Mouse (Mus musculus): ENCODE results near the gene Lce3d.

Gene Lce3d

GRCm38 (mm10) chr3:92957090-92957489 lies at the start of gene Lce3d:
Gene Lce3d (plus strand): TSS chr3:92957390.
- DNase-seq (ENCODE audit: low spot score) = no peak

- no peak for DNase-seq (ENCODE audit: low spot score)
Observed at GRCm38 (mm10) chr3:92907571-92907970, 49.6 kb upstream of the Lce3d start.

DNA sequence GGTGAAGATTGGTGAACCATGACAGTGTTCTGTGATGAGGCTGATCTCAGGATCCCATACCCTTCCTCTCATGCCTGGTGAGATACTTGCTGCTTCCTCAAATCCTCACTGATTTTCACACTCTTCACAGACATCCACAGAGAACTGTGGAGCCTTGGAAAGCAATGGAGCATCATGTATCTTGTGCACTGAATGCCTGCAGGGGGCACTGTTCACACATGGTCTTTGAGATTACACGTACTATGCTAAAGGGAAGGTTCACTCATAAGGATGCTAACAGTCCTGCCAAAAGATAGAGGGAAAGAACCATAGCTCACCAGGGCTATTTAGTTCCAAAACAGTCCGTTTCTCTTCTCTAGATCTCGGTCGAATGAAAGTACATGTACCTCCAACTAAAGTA lies 36.8 kb upstream of the Lce3d start:
- DNase-seq (ENCODE audit: low spot score) = no peak

GRCm38 (mm10) chr3:92926130-92926529 lies 31.1 kb upstream of the Lce3d start, which contains the start of gene Lce3a:
Gene Lce3a (minus strand): TSS chr3:92926230.
- DNase-seq (ENCODE audit: low spot score) = no peak

- DNase-seq (ENCODE audit: low spot score) = no peak
Observed at GRCm38 (mm10) chr3:92932679-92933078, 24.5 kb upstream of the Lce3d start, which contains the start of gene Lce3b. Gene Lce3b (plus strand): TSS chr3:92932979.

DNA sequence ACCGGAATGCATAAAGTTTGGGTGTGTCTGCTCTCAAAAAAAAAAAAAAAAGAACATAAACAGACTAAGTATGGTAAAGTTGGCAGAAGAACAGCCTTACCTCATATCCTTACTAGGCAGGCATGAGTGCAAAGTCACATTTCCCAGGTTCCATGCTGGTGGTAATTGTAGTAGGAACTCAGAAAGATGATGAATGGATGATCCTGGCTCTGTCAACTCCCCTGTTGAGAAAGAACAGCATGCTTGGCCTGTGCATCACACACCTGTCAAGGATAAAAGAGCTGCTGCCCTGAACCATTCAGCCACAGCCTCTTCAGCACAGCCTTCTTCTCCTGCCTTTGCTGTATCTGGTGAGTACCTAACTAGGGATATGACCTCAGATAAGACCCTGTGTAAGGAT lies 13.0 kb upstream of the Lce3d start, which contains the start of gene Lce3c:
TSS of gene Lce3c (plus strand) at position 301 of the 400 bp plus-strand sequence.
- no peak for DNase-seq (ENCODE audit: low spot score)

- DNase-seq (ENCODE audit: low spot score) = no peak
Observed at GRCm38 (mm10) chr3:92966761-92967160, 9.6 kb downstream of the Lce3d start, which contains the start of gene Lce3e. Gene Lce3e (plus strand): TSS chr3:92967061.

DNA sequence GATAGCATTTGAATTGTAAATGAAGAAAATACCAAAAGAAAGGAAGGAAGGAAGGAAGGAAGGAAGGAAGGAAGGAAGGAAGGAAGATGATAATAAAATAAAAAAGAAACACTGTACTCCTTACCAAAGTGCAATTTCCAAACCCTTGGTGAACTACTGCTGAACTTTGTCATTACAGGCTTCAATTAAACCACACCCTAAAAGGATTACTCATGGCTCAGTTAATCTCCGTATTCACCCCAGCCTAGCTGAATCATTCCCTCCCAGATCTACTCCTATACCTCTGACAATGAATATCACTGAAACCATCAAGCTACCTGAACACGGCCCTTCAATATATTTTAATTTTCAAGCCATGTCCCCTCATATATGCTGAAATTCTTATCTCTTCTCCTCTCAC lies 21.3 kb downstream of the Lce3d start:
- DNase-seq (ENCODE audit: low spot score) = no peak

DNA sequence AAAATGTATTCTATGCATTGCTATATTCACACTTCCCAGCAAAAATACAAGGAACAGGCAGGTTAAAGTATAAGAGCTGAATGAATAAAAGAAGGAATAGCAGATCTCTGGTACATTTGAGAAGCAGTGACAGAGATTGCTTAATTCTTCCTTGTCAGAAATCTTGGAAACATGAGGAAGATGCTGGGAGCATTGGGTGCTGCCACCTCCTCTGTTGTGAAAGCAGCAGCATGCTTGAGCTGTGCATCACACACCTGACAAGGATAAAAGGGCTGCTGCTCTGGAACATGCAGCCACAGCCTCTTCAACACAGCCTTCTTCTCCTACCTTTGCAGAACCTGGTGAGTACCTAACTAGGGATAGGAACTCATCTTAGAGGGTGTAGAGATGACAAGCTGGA lies 34.7 kb downstream of the Lce3d start, which contains the start of gene Lce3f:
TSS of gene Lce3f (plus strand) at position 301 of the 400 bp plus-strand sequence.
- no peak for DNase-seq (ENCODE audit: low spot score)

- DNase-seq (ENCODE audit: low spot score) = no peak
Observed at GRCm38 (mm10) chr3:92998691-92999090, 41.5 kb downstream of the Lce3d start.

- DNase-seq (ENCODE audit: low spot score) = no peak
Observed at GRCm38 (mm10) chr3:93000621-93001020, 43.4 kb downstream of the Lce3d start.

DNA sequence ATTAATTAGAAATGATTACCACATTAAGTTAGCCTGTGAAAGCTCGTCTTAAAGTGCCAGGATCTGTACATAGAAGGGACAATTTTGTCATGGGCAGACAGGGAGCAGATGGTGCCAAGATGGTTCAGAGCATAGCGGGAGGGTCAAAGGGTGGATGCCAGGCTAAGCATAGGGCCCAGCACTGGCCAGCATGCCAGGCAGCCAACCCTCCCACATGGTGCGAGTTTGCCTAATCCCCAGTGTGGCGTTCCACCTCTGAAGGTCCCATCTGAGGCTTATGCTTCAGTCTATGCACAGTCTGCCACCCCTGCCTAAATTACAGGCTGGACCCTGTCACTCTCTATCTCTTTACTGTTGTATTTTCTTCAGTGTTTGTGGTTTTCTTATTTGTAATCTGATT lies 45.7 kb downstream of the Lce3d start:
- no peak for DNase-seq (ENCODE audit: low spot score)

Measured in T-cell, adult 2 months (primary cell).